Mouse (Mus musculus) myocyte (in vitro differentiated cells): Measurements from ENCODE around the gene Tmem210. TPM values are rescaled to one million over a fixed set of nuclear protein-coding genes. Genes with fewer than 3 reads are reported as not detected.

ENCODE experiments used
- H3K27me3 ChIP-seq: one replicate; pipeline ENCODE4 v1.6.1; 2011; ENCODE audit not compliant: control insufficient read depth, insufficient read depth, insufficient read length
- H3K36me3 ChIP-seq: one replicate; pipeline ENCODE4 v1.6.1; 2011; ENCODE audit not compliant: control insufficient read depth, insufficient read depth
- H3K4me2 ChIP-seq: one replicate; pipeline ENCODE4 v1.6.1; 2011; ENCODE audit warnings: low read depth, control low read depth
- H3K4me3 ChIP-seq: one replicate; pipeline ENCODE4 v1.5.1; 2011; ENCODE audit warnings: mild to moderate bottlenecking, control low read depth, moderate library complexity
- H3K79me2 ChIP-seq: one replicate; pipeline ENCODE4 v1.6.1; 2011; ENCODE audit not compliant: control insufficient read depth, insufficient read depth
- H3ac ChIP-seq: one replicate; pipeline ENCODE4 v1.6.1; 2011; ENCODE audit not compliant: control insufficient read depth, insufficient read length
- CEBPB ChIP-seq: IDR thresholded peaks from 2 replicates; pipeline ENCODE4 v1.6.1; 2011; ENCODE audit warnings: mild to moderate bottlenecking, moderate library complexity; ENCODE audit not compliant: poor library complexity, insufficient read depth, severe bottlenecking
- E2F4 ChIP-seq: IDR thresholded peaks from one replicate; pipeline ENCODE4 v1.6.1; 2011; ENCODE audit warnings: mild to moderate bottlenecking, control low read depth, moderate library complexity; ENCODE audit not compliant: insufficient read depth
- MAX ChIP-seq: IDR thresholded peaks from one replicate; pipeline ENCODE4 v1.6.1; 2011; ENCODE audit warnings: low read depth, mild to moderate bottlenecking, control low read depth
- MYOD1 ChIP-seq, 3 experiments: IDR thresholded peaks; one replicate each; pipeline ENCODE4 v1.6.1; 2011; ENCODE audit warnings: control low read depth in 2 of 3, low read depth in 2 of 3, mild to moderate bottlenecking in 2 of 3, moderate library complexity in 1 of 3; ENCODE audit not compliant: insufficient read length in 2 of 3, control insufficient read depth in 1 of 3
- MYOG ChIP-seq, 3 experiments: IDR thresholded peaks; one replicate each; pipeline ENCODE4 v1.6.1; 2011; ENCODE audit warnings: control low read depth in 2 of 3, low read depth in 2 of 3, mild to moderate bottlenecking in 2 of 3; ENCODE audit not compliant: insufficient read length in 2 of 3, control insufficient read depth in 1 of 3, insufficient read depth in 1 of 3
- POLR2A ChIP-seq: IDR thresholded peaks from one replicate; pipeline ENCODE4 v1.6.1; 2011; ENCODE audit warnings: low read depth, mild to moderate bottlenecking, control low read depth, moderate library complexity; ENCODE audit not compliant: insufficient read length
- POLR2AphosphoS2 ChIP-seq: IDR thresholded peaks from one replicate; pipeline ENCODE4 v1.6.1; 2011; ENCODE audit warnings: low read depth, control low read depth; ENCODE audit not compliant: insufficient read length
- REST ChIP-seq: IDR thresholded peaks from one replicate; pipeline ENCODE4 v1.6.1; 2011; ENCODE audit warnings: mild to moderate bottlenecking, control low read depth, moderate library complexity; ENCODE audit not compliant: insufficient read depth, insufficient read length
- SRF ChIP-seq: IDR thresholded peaks from one replicate; pipeline ENCODE4 v1.6.1; 2011; ENCODE audit warnings: low read depth; ENCODE audit not compliant: control insufficient read depth, insufficient read length
- TCF12 ChIP-seq: IDR thresholded peaks from one replicate; pipeline ENCODE4 v1.6.1; 2011; ENCODE audit warnings: mild to moderate bottlenecking, control low read depth; ENCODE audit not compliant: poor library complexity, insufficient read depth, severe bottlenecking
- TCF3 ChIP-seq: IDR thresholded peaks from one replicate; pipeline ENCODE4 v1.6.1; 2011; ENCODE audit warnings: low read depth, control low read depth; ENCODE audit not compliant: insufficient read length
- USF1 ChIP-seq: IDR thresholded peaks from one replicate; pipeline ENCODE4 v1.6.1; 2011; ENCODE audit warnings: low read depth, mild to moderate bottlenecking, control low read depth, moderate library complexity
- polyA plus RNA-seq: library from polyadenylated mRNA; unstranded; fragments of >200 nt; fragmentation: generic; extraction: Trizol; gene quantifications from one replicate; pipeline ENCODE4 v1.2.1, GENCODE M21; 2012; ENCODE audit warnings: missing spikeins

The Tmem210 gene
- polyA plus RNA-seq, 1 experiment, result 0.40 TPM

- Histone ChIP-seq H3ac (no peak within 1 kb of the TSS), H3K36me3 (no peaks in the 10 kb centered on the region), H3K79me2 (no peaks in the 10 kb centered on the region), H3K4me3 (no peak within 1 kb of the TSS), H3K27me3 (peaks cover 18% of the 10 kb centered on the region), H3K4me2 (peak within 1 kb of the TSS; percentile 65)
- TF ChIP-seq MYOG (IDR thresholded peaks at IDR 0.05; ENCODE audit: control insufficient read depth in 1 of 3, insufficient read depth in 1 of 3, insufficient read length in 2 of 3, low read depth in 2 of 3), result peak in 1 of 3 experiments; percentile 6
- no peak for TF ChIP-seq E2F4
Observed at GRCm38 (mm10) chr2:25242101-25242506, 45.8 kb upstream of the Tmem210 start, which contains the start of the genes Rnf208 and Cysrt1. Gene Rnf208, plus strand, starts transcription at chr2:25242255. Gene Cysrt1, minus strand, starts transcription at chr2:25242452.

- TF ChIP-seq E2F4 (no peak), MYOD1 (IDR thresholded peaks at IDR 0.05; ENCODE audit: control insufficient read depth in 1 of 3, insufficient read length in 2 of 3, low read depth in 2 of 3) (no peak), MAX (no peak), REST (no peak), POLR2AphosphoS2 (no peak), CEBPB (no peak), MYOG (IDR thresholded peaks at IDR 0.05; ENCODE audit: control insufficient read depth in 1 of 3, insufficient read depth in 1 of 3, insufficient read length in 2 of 3, low read depth in 2 of 3) (no peak), SRF (no peak), TCF12 (no peak), TCF3 (no peak), USF1 (no peak), POLR2A (no peak)
- H3K79me2 ChIP-seq, result no peaks in the 10 kb centered on the region
- H3K36me3 ChIP-seq, result no peaks in the 10 kb centered on the region
- H3K4me3 ChIP-seq, result no peak overlapping the region
- H3ac ChIP-seq, result no peak overlapping the region
- H3K4me2 ChIP-seq, result no peak overlapping the region
- peaks cover 18% of the 10 kb centered on the region for H3K27me3 ChIP-seq
Observed at GRCm38 (mm10) chr2:25243342-25243741, 44.6 kb upstream of the Tmem210 start.

- TF ChIP-seq REST (no peak), MYOD1 (IDR thresholded peaks at IDR 0.05; ENCODE audit: control insufficient read depth in 1 of 3, insufficient read length in 2 of 3, low read depth in 2 of 3) (no peak), TCF3 (no peak)
- H3K36me3 ChIP-seq, result no peaks in the 10 kb centered on the region
- no peak overlapping the region for H3K4me2 ChIP-seq
- no peaks in the 10 kb centered on the region for H3K79me2 ChIP-seq
- peaks cover 18% of the 10 kb centered on the region for H3K27me3 ChIP-seq
- no peak overlapping the region for H3K4me3 ChIP-seq
- no peak overlapping the region for H3ac ChIP-seq
Observed at GRCm38 (mm10) chr2:25244144-25244543, 43.8 kb upstream of the Tmem210 start.

- peaks cover 16% of the 10 kb centered on the region for H3K27me3 ChIP-seq
- H3K36me3 ChIP-seq, result peaks cover 4% of the 10 kb centered on the region
- no peaks in the 10 kb centered on the region for H3K79me2 ChIP-seq
- TF ChIP-seq MAX (no peak), POLR2AphosphoS2 (peak; percentile 4)
- H3K4me2 ChIP-seq, result no peak within 1 kb of the TSS
- H3K4me3 ChIP-seq, result no peak within 1 kb of the TSS
- no peak within 1 kb of the TSS for H3ac ChIP-seq
Observed at GRCm38 (mm10) chr2:25246183-25247072, 41.5 kb upstream of the Tmem210 start, which contains the start of gene AL732309.1. Gene AL732309.1, minus strand, starts transcription at chr2:25246863.

GRCm38 (mm10) chr2:25252331-25252730 is 35.6 kb upstream of the Tmem210 start:
- H3K79me2 ChIP-seq, result peaks cover 20% of the 10 kb centered on the region
- no peak overlapping the region for H3K4me3 ChIP-seq
- H3K4me2 ChIP-seq, result no peak overlapping the region
- peaks cover 6% of the 10 kb centered on the region for H3K36me3 ChIP-seq
- H3ac ChIP-seq, result no peak overlapping the region
- H3K27me3 ChIP-seq, result no peaks in the 10 kb centered on the region
- TF ChIP-seq POLR2A (no peak), TCF3 (no peak), USF1 (no peak), MAX (no peak)
